Mouse (Mus musculus) thymus, postnatal 36 days (tissue): Measurements from ENCODE around the gene Sarnp.
"Not testable (repeated sequence)": the region's sequence is repeated elsewhere in the genome, so short reads cannot be mapped to it uniquely, and the experiment has no call there.

Experiments
- DNase-seq, 2 experiments: peaks; one replicate each; pipeline ENCODE4 v3.0.0; 2022; ENCODE audit warnings: mixed read lengths in 2 of 2

The Sarnp gene

GRCm38 (mm10) chr10:128821358-128822056 is 4.4 kb downstream of the Sarnp start, which contains the start of gene Ormdl2:
Gene Ormdl2 (minus strand): TSS chr10:128821645.
- peak; percentile 93 to 95 for DNase-seq

GRCm38 (mm10) chr10:128822135-128822534 is 5.0 kb downstream of the Sarnp start:
- DNase-seq = no peak

- not testable (repeated sequence) for DNase-seq
These were observed 6.0 kb downstream of the Sarnp start for GRCm38 (mm10) chr10:128823087-128823486.

- DNase-seq = peak in 1 of 2 experiments; percentile 44
These were observed 6.7 kb downstream of the Sarnp start for GRCm38 (mm10) chr10:128823821-128824220.

GRCm38 (mm10) chr10:128837400-128837799 is 20.3 kb downstream of the Sarnp start:
- DNase-seq = no peak

GRCm38 (mm10) chr10:128839434-128839833 is 22.3 kb downstream of the Sarnp start:
- DNase-seq = no peak

GRCm38 (mm10) chr10:128840612-128841011 is 23.5 kb downstream of the Sarnp start:
- DNase-seq = no peak

GRCm38 (mm10) chr10:128843260-128843659 is 26.1 kb downstream of the Sarnp start:
- DNase-seq = no peak

GRCm38 (mm10) chr10:128845516-128845915 is 28.4 kb downstream of the Sarnp start:
- no peak for DNase-seq

GRCm38 (mm10) chr10:128846664-128847063 is 29.5 kb downstream of the Sarnp start:
- no peak for DNase-seq

GRCm38 (mm10) chr10:128848426-128848825 is 31.3 kb downstream of the Sarnp start:
- DNase-seq = no peak

GRCm38 (mm10) chr10:128850339-128850738 is 33.2 kb downstream of the Sarnp start:
- DNase-seq = no peak

GRCm38 (mm10) chr10:128861176-128861575 is 44.0 kb downstream of the Sarnp start:
- no peak for DNase-seq

- DNase-seq = no peak
These were observed 48.9 kb downstream of the Sarnp start for GRCm38 (mm10) chr10:128866042-128866441.

GRCm38 (mm10) chr10:128866518-128866917 is 49.4 kb downstream of the Sarnp start:
- DNase-seq = no peak

GRCm38 (mm10) chr10:128870341-128870740 is 53.2 kb downstream of the Sarnp start:
- DNase-seq = no peak

GRCm38 (mm10) chr10:128878291-128878690 is 61.2 kb downstream of the Sarnp start:
- DNase-seq = no peak

GRCm38 (mm10) chr10:128878811-128879210 is 61.7 kb downstream of the Sarnp start:
- DNase-seq = no peak

- no peak for DNase-seq
These were observed 64.9 kb downstream of the Sarnp start for GRCm38 (mm10) chr10:128882067-128882466.

GRCm38 (mm10) chr10:128888941-128889827 is 72.1 kb downstream of the Sarnp start:
- no peak for DNase-seq

- DNase-seq = no peak
These were observed 72.7 kb downstream of the Sarnp start for GRCm38 (mm10) chr10:128889846-128890245.

GRCm38 (mm10) chr10:128890383-128891295 is 73.5 kb downstream of the Sarnp start:
- peak; percentile 42 to 44 for DNase-seq
